Mouse (Mus musculus) lung, postnatal 0 days (tissue): ENCODE measurements around the gene Itpkc.

Source experiments
- CTCF ChIP-seq: IDR thresholded peaks from 2 replicates; pipeline ENCODE4 v1.5.1; 2016; ENCODE audit warnings: antibody characterized with exemption, mild to moderate bottlenecking
- EP300 ChIP-seq: IDR thresholded peaks from 2 replicates; pipeline ENCODE4 v1.6.1; 2016; ENCODE audit warnings: antibody characterized with exemption, mild to moderate bottlenecking, control low read depth

- TF ChIP-seq CTCF (no peak), EP300 (no peak)
Observed at GRCm38 (mm10) chr7:27212626-27213025, 15.8 kb downstream of the Itpkc start.
